Mouse (Mus musculus) WW6 (cell line): ENCODE data around the gene Afm.

Source experiments
- DNase-seq: peaks from one replicate; pipeline ENCODE4 v3.0.0-alpha.2; 2013; ENCODE audit warnings: low read depth, low spot score

Gene Afm

GRCm38 (mm10) chr5:90551191-90551590 lies 32.5 kb downstream of the Afm start:
- DNase-seq = no peak

DNA sequence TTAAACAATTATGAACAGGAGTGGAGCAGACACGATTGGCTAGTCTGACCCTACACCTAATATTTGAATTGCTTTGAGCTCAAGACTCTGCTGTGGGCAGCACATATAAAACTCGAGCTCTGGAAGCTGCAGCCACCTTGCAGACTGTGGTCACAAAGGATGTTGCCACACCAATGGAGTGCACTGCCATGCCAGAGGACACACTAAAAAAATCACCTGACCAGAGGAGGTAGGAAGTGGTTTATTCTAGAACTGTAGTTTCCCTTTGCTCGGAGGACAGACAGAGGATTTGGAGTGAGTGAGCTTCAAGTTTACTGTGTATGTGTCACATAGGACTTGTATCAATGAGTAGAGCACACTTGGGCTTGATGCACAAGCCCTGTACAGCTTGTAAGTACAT lies 37.3 kb downstream of the Afm start:
- DNase-seq = no peak

DNA sequence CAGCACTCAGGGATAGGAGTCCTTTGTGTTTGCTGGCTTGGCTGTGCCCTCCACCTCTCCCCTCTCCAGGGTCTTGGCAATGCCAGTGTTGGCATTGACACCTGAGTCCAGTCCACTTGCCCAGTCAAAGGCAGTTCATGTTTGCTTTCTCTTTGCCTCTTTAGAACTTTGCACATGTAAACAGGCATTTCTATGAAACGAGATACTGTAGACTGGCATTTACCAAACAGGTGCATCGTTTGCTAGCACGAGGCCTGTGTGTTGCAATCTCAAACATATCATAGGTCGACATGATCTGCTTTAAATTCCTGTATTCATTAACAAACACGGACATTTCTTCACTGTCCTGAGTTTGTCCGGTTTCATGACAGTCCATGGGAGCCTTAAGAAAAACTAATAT lies 42.0 kb downstream of the Afm start, which contains the start of gene 5830473C10Rik:
Gene 5830473C10Rik (plus strand): TSS at position 365 of the 400 bp plus-strand sequence.
- no peak for DNase-seq

DNA sequence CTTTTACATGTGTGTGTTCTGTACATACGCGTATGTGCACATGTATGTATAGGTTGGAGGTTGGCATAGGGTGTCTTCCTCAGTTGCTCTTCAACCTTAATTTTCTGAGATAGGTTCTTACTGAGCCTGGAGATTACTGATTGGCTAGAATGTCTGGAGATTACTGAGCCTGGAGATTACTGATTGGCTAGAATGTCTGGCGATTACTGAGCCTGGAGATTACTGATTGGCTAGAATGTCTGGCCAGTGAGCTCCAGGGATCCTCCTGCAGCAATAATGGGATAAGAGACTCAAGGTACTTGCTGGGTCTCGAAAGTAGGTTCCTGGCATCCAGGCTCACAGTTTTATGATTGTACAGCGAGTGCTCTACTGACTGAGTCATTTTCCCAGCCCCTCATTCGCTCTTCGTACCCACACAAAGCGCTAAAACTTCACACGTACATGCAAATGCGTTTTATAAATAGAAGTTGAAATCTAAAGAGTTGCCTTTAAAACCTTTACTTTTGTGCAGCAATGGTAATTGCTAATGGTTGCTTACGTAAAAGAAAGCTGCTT lies 43.1 kb downstream of the Afm start:
- no peak for DNase-seq

DNA sequence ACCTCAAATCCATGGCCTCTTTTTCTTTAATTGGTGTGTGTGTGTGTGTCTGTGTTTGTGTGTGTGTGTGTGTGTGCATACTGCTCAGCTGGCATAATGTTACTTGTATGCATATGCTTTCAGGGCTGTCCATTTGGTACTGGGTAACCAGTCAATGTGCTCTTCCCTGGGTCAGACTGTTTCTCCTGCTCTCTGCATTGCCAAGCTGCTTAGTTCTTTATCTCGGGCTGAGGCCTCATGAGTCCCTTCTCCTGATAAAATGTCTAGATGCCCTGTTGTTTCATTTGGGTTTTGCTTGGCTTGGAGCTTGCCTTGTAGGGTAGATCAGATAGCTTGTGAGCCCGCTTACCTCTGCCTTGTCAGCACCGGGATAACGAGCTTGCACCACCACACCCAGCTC lies 44.1 kb downstream of the Afm start:
- DNase-seq = no peak

DNA sequence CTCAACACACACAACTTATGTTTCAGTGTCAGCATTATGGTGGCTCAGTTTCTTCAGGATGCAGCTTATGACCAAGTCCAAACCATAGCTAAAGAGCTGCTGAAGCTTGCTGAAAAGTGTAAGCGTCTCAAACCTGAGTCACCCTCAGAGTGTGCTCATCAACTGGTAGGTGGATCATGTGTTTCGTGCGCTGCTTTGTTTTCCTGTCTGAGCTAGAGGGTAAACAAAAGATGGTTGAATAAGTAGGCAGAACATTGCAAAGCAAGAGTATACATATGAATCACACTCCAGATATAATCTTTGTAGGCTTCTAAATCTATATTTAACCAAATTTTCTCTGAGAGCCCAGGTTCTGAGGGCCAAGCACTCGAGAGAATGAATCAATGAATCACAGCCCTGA lies 45.4 kb downstream of the Afm start:
- DNase-seq = no peak

GRCm38 (mm10) chr5:90565205-90565604 lies 46.5 kb downstream of the Afm start:
- DNase-seq = no peak

- DNase-seq = no peak
Measured at GRCm38 (mm10) chr5:90567788-90568187, 49.1 kb downstream of the Afm start.

DNA sequence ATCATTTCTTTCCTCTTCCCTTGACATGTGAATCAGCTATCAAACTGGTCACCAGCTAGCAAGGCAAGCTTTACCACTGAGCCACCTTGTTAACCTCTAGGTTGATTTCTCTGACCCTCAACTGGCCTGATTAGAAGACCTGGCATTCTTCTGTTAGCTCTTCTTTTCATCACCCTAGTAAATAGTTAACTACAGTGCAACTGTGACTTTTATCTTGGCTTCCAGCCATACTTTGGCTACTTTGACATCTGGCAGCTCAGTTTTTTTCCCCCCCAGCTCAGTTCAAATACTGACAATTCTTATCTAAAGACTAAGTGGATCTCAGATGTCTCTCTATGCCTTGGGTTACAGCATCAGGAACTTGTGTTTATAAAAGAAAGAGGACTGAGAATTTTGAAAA lies 49.6 kb downstream of the Afm start:
- no peak for DNase-seq

- no peak for DNase-seq
Measured at GRCm38 (mm10) chr5:90571216-90571615, 52.5 kb downstream of the Afm start.

- DNase-seq = no peak
Measured at GRCm38 (mm10) chr5:90577751-90578150, 59.0 kb downstream of the Afm start.

DNA sequence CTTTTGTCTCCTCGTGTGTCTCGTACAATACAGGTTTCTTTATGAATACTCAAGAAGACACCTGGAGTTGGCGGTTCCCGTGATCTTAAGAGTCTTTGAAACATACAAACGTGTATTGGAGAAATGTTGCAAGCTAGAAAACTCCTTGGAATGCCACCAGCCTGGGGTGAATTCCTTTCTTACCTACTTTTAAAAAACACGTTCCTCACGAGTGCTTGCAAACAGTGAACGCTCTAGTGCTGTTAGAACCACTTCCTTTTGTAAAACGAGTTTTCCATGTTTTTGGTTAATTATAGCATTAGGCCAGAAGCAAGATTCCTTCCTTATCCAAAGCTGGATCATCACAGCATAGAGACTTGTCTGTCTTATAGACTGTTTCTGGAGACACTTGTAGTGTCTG lies 60.8 kb downstream of the Afm start:
- no peak for DNase-seq

GRCm38 (mm10) chr5:90582179-90582578 lies 63.4 kb downstream of the Afm start:
- no peak for DNase-seq

GRCm38 (mm10) chr5:90584799-90585198 lies 66.1 kb downstream of the Afm start:
- no peak for DNase-seq

- DNase-seq = no peak
Measured at GRCm38 (mm10) chr5:90586511-90586910, 67.8 kb downstream of the Afm start.

GRCm38 (mm10) chr5:90588104-90588503 lies 69.4 kb downstream of the Afm start:
- DNase-seq = no peak

GRCm38 (mm10) chr5:90588708-90589595 lies 70.2 kb downstream of the Afm start:
- DNase-seq = peak; percentile 29

GRCm38 (mm10) chr5:90590676-90591075 lies 71.9 kb downstream of the Afm start:
- no peak for DNase-seq

- DNase-seq = no peak
Measured at GRCm38 (mm10) chr5:90591936-90592335, 73.2 kb downstream of the Afm start.

GRCm38 (mm10) chr5:90594945-90595344 lies 76.2 kb downstream of the Afm start:
- DNase-seq = no peak

DNA sequence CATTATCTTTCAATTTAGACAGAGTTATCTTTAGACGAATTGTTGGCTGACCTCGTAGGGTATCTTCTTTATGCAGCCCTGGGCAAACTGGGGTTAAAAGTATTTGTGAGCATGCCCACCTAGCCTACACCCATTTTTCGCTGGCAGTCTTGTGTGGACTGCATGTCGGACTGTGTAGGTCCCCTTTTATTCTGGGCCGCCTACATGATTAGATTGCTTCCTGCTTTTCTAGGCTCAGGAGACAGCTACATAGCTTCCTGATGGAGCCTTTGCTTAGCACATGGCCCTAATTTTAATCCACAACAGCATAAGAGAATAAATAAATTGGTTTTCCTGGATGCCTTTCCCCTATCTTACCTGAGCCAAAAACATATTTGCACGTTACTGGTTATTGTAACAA lies 77.4 kb downstream of the Afm start:
- no peak for DNase-seq

DNA sequence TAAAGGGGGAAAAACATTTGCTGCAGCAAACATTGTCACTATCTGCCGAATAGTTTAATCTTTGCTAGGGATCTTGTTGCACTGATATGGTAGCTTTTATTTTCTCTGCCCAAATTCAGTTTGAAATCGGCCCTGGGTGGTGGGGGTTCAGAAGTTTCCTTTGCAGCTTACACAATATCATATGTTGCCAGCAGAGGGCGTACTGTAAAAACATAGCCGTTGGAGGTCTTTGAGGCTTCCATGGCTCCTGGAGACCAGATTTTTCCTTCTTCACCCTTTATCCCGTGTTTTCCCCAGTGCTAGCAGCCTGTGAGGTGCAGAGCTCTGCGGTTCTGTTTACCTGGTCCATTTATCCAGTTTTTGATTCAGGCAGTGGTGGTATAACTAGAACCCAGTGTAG lies 82.7 kb downstream of the Afm start:
- no peak for DNase-seq
